Mouse (Mus musculus) cortical plate, adult 2 months (tissue): ENCODE measurements at regions not wholly inside any gene's neighbourhood (a gene's known extent, or its start where the extent isn't known, plus 50 kb on each side); places are given as distances from the start of the nearest gene placed in this dataset.

Experiments used
- CTCF ChIP-seq: fragments of 200-500 bp; IDR thresholded peaks from 2 replicates; pipeline ENCODE4 v1.5.1; 2011; ENCODE audit warnings: mild to moderate bottlenecking, control low read depth, low read length; ENCODE audit not compliant: insufficient read depth; ENCODE audit errors: extremely low read depth
- POLR2A ChIP-seq: fragments of 200-500 bp; IDR thresholded peaks from 2 replicates; pipeline ENCODE4 v1.6.1; 2011; ENCODE audit warnings: mild to moderate bottlenecking, low read length, control low read depth; ENCODE audit not compliant: insufficient read depth; ENCODE audit errors: extremely low read depth

DNA sequence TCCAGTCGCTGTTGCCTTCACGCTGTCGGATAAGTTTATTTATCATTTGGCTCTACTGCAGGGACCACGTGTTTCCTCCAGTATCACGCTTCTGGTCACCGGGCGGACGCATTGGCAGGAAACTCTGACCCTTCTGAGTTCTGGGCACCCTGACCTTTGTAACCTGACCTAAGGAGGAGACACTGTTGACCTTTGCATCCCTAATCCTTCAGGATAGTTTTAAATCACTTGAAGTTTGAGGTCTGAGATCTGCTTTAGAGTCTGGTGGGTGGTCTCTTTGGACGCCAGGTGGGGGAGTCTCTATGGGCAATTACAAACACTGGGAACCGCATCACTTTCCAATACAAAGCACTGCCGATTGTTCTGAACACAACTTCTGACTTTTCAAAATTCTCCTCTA lies 192.6 kb upstream of the Nrip1 start:
- TF ChIP-seq POLR2A (no peak), CTCF (no peak)
